Mouse (Mus musculus) hindbrain, embryonic 10.5 days (tissue): ENCODE data around the gene Sin3a. TPM values are rescaled to one million over a fixed set of nuclear protein-coding genes. Genes with fewer than 3 reads are reported as not detected.

Source experiments
- DNase-seq: peaks from one replicate; pipeline ENCODE4 v3.0.0-alpha.2; 2017; ENCODE audit warnings: low spot score
- H3K27ac ChIP-seq: fragments of 300-500 bp; sonication (generic); 2 replicates; pipeline ENCODE4 v1.5.1; 2016; ENCODE audit warnings: mild to moderate bottlenecking, moderate library complexity
- H3K27me3 ChIP-seq: fragments of 300-500 bp; sonication (generic); 2 replicates; pipeline ENCODE4 v1.6.1; 2016; ENCODE audit warnings: mild to moderate bottlenecking; ENCODE audit not compliant: poor library complexity, insufficient read depth, severe bottlenecking
- H3K36me3 ChIP-seq: fragments of 300-500 bp; sonication (generic); 2 replicates; pipeline ENCODE4 v1.6.1; 2016; ENCODE audit warnings: mild to moderate bottlenecking, moderate library complexity
- H3K4me1 ChIP-seq: fragments of 300-500 bp; sonication (generic); replicated peaks from 2 replicates; pipeline ENCODE4 v1.6.1; 2016; ENCODE audit warnings: mild to moderate bottlenecking
- H3K4me3 ChIP-seq: fragments of 300-500 bp; sonication (generic); 2 replicates; pipeline ENCODE4 v1.5.1; 2016; ENCODE audit warnings: mild to moderate bottlenecking, moderate library complexity
- H3K9me3 ChIP-seq: fragments of 300-500 bp; sonication (generic); 2 replicates; pipeline ENCODE4 v1.6.1; 2016; ENCODE audit warnings: mild to moderate bottlenecking, moderate library complexity
- WGBS: fragments of 180-500 bp; shearing (Covaris S2); methylation state at CpG from one replicate; pipeline ENCODE4 v1.1.7; 2016; 5-methylcytosine and 5-hydroxymethylcytosine counted together
- polyA plus RNA-seq: library from polyadenylated mRNA; unstranded; fragments of >200 nt; fragmentation: Nextera tagmentation; extraction: Ambion mirVana; gene quantifications from 2 replicates; pipeline ENCODE4 v1.2.1, GENCODE M21; 2016

The Sin3a gene
- polyA plus RNA-seq, 1 experiment from 2014 or later: 46.7 TPM

DNA sequence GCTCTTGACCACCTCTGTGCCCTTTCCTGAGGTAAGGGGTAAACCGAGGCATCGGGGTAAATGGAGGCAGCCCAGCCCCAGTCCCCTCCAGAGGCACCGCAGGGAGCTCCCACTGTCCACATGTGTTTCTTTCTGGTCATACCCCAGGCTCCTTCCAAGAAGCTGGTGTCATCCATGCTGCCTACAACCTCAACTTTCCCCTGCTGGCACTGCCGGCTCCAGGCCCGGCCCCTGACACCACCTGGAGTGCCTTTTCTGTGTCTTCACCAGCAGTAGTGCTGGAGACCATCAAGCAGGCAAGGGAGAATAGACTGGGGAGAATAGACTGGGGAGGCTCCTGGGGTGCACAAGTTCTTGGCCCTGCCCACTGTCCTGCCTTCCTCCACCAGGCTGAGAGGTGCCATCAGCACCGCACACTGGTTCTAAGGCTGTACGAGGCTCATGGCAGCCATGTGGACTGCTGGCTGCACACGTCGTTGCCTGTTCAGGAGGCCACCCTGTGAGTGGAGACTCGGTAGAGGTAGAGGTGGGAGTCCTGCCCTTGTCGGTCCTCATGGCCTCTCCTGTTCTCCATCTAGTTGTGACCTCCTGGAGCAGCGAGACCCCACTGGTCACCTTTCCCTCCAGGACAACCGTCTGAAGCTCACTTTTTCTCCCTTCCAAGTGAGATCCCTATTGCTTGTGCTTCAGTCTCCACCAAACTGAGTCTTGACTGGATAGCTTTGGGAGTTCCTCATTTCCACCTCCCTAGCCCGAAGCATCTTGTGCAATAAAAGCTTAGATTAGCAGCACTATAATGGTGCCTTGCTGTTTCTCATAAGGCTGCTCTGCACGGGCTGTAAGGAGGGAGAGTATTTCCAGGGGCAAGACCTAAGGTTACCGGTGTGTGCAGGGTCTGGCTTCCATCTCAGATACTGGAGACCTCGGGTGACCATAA, 69.8 kb downstream of the Sin3a start:
- peaks cover 83% of the 10 kb centered on the region for H3K36me3 ChIP-seq
- H3K4me1 ChIP-seq: peaks cover 7% of the 10 kb centered on the region
- no peaks in the 10 kb centered on the region for H3K9me3 ChIP-seq
- H3K27ac ChIP-seq: no peak overlapping the region
- no peak for DNase-seq
- 92% methylated on average over 17 of the region's 17 CpGs for WGBS
- H3K4me3 ChIP-seq: no peak overlapping the region
- H3K27me3 ChIP-seq: no peaks in the 10 kb centered on the region

DNA sequence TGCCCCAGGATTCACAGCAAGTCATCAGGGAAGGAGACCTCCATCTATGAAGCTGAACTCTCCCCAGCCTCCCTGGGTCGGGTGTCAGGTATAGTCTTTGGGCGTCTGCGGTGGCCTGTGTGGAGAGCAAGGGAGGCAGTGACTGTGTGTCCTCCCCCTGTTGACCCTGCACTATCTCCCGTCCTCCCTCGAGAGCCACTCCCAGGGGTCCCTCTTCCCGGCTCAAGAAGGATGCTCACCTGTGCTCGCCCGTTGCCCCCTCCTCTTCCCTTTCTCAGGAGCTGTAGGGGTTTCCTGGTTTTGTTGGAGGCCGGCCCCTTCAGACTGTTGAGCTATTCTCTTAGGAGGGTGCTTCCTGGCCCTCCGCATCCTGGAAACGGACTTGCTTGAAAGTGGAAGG, 71.4 kb downstream of the Sin3a start:
- WGBS: 89% methylated on average over 11 of the region's 11 CpGs
- no peaks in the 10 kb centered on the region for H3K27me3 ChIP-seq
- H3K27ac ChIP-seq: no peak overlapping the region
- DNase-seq: no peak
- H3K4me3 ChIP-seq: no peak overlapping the region
- peaks cover 68% of the 10 kb centered on the region for H3K36me3 ChIP-seq
- H3K4me1 ChIP-seq: peaks cover 17% of the 10 kb centered on the region
- no peaks in the 10 kb centered on the region for H3K9me3 ChIP-seq

DNA sequence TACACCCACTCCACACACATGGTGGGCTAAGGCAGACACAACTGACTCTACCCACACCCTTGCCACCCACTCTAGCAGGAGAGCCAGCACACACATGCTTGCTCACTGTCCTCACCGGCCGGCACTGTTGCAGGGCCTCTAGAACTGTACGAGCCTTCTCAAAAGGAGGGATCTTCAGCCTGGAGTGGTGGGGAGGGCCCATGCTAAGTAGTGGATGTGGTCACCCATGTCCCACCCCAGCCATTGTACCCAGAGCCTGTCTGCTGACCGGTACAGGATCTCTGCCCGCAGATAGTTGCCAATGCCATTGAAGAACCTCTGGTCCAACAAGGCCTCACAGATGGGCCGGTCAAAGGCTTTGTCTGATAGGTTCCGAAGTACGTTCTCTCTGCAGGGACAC, 73.0 kb downstream of the Sin3a start:
- H3K27ac ChIP-seq: no peak overlapping the region
- 94% methylated on average over 8 of the region's 8 CpGs for WGBS
- no peak for DNase-seq
- H3K27me3 ChIP-seq: no peaks in the 10 kb centered on the region
- H3K9me3 ChIP-seq: no peaks in the 10 kb centered on the region
- peaks cover 25% of the 10 kb centered on the region for H3K4me1 ChIP-seq
- H3K36me3 ChIP-seq: peaks cover 52% of the 10 kb centered on the region
- no peak overlapping the region for H3K4me3 ChIP-seq

DNA sequence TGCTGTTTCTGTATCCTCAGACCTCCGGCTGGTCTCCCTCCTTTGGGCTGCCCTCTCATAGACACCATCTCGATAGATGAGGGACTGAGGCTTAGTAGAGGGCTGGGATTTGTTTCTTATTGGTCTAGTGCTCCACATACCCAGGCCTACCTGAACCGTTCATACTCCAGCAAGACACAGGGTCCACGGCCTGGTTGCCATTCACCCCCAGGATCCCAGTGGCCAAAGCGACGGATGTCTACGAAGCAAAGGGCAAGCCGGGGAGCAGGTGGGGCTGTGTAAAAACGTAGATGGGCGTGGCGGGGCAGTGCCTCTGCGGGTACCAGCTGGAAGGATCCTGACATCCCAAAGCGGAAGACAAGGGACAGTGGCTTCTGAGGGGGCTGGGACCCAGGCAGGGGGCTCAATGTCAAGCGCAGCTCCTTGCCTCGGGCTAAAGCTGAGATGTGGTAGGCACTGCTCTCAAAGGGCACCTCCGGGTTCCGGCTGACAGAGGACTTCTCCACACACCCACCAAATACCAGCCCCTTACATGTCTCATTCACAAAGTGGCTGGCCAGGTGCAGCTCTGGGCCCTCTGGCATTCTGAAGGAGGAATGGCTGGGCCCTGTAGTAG, 74.7 kb downstream of the Sin3a start:
- WGBS: 89% methylated on average over 17 of the region's 17 CpGs
- no peak overlapping the region for H3K27ac ChIP-seq
- H3K4me3 ChIP-seq: no peak overlapping the region

DNA sequence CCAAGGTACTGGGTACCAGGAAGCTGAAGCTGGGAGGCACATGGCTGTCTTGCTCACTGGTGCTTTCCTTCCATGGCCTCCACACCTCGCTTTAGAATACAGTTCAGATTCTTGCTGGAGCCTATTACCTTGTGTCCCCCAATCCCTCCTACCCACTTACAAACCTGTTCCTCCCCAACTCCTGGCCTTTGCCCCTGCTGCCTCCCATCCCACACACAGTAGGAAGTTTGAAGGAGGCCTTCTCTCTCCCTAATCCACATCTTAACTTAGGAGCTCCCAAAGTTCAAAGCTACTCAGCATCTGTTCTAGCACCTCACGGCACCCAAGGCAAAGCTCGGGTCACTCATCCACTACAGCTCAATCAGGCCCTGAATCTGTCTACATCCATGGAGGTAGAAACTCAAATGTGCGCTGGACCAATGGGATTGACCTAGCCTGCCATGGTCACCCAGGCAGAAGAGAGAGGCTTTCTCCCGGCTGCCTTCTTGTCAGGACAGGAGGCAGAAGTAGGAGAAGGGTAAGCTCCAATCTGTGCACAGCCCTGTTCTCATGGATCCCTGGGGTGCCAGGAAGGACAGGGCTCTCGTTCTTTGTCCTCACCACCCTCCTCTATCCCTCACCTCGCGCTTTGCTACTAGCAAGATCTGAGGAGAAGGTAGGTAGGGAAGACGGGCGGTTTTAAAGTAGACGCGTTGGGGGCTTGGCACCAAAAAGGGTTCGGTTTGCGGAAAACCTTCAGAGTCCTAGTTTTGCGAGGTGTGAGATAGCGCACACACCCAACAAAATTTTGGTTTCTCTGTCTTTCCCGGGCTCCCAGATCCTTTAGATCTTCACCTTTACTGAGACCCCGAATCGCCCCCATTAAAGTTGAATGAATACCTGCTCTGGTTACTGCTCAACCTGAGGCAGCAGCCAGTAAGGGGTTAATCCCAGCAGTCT, 75.6 kb downstream of the Sin3a start:
- H3K27ac ChIP-seq: peak overlapping the region; percentile 89
- H3K9me3 ChIP-seq: no peaks in the 10 kb centered on the region
- no peak for DNase-seq
- peaks cover 25% of the 10 kb centered on the region for H3K4me1 ChIP-seq
- WGBS: 11% methylated on average over 19 of the region's 19 CpGs
- peak overlapping the region; percentile 62 for H3K4me3 ChIP-seq
- H3K36me3 ChIP-seq: peaks cover 25% of the 10 kb centered on the region
- H3K27me3 ChIP-seq: no peaks in the 10 kb centered on the region

More for the DNA sequence above, 74.7 kb downstream of the Sin3a start:
- peaks cover 25% of the 10 kb centered on the region for H3K4me1 ChIP-seq
- H3K36me3 ChIP-seq: peaks cover 34% of the 10 kb centered on the region
- DNase-seq: no peak
- no peaks in the 10 kb centered on the region for H3K27me3 ChIP-seq
- no peaks in the 10 kb centered on the region for H3K9me3 ChIP-seq

DNA sequence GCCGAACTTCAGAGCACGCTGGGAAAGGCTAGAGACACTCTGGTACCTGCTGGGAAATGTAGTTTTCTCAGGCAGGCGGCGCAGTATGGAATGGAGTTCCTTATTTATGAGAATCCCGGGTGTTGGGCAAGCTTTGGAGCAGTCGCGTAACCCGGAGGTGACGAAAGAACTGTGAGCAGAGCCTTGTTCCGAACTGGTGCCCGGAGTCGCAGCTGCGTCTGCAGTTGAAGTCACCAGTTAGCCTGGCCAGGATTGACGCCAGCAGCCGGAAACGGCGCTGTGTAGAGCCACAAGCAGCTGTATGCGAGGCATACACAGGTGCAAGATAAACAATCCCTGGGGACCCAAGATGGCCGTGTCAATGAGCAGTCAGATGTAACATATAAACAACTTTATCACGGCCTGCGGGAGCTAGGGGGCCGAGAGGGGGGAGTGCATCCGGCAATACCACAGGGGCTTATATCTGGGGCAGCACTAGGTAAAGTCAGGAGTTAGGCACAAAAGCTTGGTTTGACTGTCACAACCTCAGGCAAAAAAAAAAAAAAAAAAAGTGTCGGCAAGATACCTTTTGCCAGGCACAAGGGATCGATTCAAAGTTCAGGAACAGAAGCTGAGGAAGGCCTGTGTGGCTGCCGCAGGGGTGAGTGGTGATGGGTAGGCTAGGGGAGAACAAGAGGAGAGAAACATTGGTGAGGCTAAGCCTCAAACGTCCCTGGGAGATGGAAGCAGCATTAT, 76.5 kb downstream of the Sin3a start, which contains the start of gene Neil1:
TSS of gene Neil1 (minus strand) at position 162 of the 735 bp plus-strand sequence.
- H3K36me3 ChIP-seq: peaks cover 17% of the 10 kb centered on the region
- WGBS: 2% methylated on average over 27 of the region's 27 CpGs
- no peaks in the 10 kb centered on the region for H3K27me3 ChIP-seq

DNA sequence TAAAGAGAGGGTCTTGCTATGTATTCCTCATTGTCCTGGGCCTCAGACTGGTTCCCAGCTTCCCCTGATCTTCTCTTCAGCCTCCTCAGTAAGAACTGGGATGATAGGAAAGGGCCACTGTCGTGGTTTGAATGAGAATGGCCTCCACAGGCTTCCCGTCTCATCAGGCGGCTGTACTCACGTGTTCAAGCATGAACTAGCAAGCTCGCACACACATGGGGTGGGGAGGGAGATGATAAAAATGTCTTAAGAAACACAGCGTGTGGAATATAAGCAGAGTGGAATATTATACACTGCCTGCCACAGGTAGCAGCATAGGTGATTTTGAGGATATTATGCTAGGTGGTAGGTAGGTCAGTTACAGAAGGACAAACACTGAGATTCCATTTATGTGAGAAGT, 77.2 kb downstream of the Sin3a start:
- H3K4me3 ChIP-seq: peak overlapping the region; percentile 62
- peaks cover 25% of the 10 kb centered on the region for H3K4me1 ChIP-seq
- no peak for DNase-seq
- H3K36me3 ChIP-seq: peaks cover 10% of the 10 kb centered on the region
- 71% methylated on average over 6 of the region's 6 CpGs for WGBS
- H3K27ac ChIP-seq: peak overlapping the region; percentile 89
- H3K27me3 ChIP-seq: no peaks in the 10 kb centered on the region
- no peaks in the 10 kb centered on the region for H3K9me3 ChIP-seq

More for the DNA sequence above, 76.5 kb downstream of the Sin3a start, which contains the start of gene Neil1:
- Histone ChIP-seq H3K27ac (peak within 1 kb of the TSS; percentile 89), H3K4me3 (peak within 1 kb of the TSS; percentile 62), H3K4me1 (peaks cover 25% of the 10 kb centered on the region), H3K9me3 (no peaks in the 10 kb centered on the region)
- peak; percentile 88 for DNase-seq

DNA sequence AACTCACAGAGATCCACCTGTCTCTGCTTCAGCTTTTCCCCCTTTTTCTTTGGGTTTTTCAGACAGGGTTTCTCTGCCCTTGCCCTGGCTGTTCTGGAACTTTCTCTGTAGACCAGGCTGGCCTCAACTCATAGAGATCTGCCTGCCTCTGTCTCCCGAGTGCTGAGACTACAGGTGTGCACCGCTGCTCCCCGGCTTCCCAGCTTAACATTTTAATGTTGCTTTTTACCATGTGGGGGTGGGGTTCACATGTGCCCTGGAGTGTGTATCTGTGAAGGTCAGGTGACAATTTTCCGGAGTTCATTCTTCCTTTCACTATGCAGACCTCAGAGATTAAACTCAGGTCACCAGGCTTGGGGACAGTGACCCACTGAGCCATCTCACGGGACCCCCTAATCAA, 78.4 kb downstream of the Sin3a start:
- Histone ChIP-seq H3K27me3 (no peaks in the 10 kb centered on the region), H3K9me3 (no peaks in the 10 kb centered on the region), H3K4me3 (no peak overlapping the region), H3K27ac (no peak overlapping the region), H3K36me3 (peaks cover 4% of the 10 kb centered on the region), H3K4me1 (peaks cover 25% of the 10 kb centered on the region)
- WGBS: 83% methylated on average over 5 of the region's 5 CpGs
- DNase-seq: no peak

DNA sequence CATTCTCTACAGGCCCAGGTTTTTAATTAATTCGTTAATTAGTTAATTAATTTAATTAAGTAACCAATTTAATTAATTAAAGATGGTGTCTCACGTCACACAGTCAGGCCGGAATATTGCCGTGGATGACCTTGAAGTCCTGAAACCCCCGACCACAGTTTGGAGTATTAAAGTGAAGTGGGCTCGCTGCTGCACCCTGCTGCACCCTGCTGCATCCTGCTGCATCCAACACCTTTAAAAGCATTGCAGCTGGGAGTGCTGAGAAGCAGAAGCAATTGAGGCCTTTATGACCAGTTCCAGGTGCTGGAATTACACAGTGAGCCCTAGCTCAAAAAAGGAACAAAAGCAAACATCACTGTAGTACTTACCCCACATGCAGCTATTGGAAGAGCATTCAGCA, 80.5 kb downstream of the Sin3a start:
- H3K4me1 ChIP-seq: peaks cover 27% of the 10 kb centered on the region
- no peak for DNase-seq
- H3K9me3 ChIP-seq: no peaks in the 10 kb centered on the region
- no peaks in the 10 kb centered on the region for H3K27me3 ChIP-seq
- 53% methylated on average over 6 of the region's 6 CpGs for WGBS
- no peak overlapping the region for H3K4me3 ChIP-seq
- no peak overlapping the region for H3K27ac ChIP-seq
- H3K36me3 ChIP-seq: peaks cover 14% of the 10 kb centered on the region

DNA sequence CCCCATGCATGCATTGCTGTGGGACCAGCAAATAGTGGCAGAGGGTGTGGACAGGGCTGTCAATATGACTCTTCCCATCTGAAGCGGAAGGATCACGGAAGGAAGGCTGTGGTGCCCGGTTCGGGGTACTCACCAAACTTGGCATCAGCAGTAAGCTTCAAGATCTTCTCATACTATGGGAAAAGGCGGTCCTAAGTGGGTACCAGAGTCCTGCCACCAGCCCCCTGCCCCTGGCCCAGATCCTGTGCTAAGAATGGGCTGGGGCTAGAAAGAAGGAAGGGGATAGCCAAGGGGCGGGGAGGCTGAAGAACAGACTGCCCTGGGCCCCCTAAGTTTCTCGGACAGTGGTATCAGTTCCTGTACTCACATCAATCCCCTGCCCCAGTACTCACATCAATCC, 84.5 kb downstream of the Sin3a start:
- DNase-seq: no peak
- Histone ChIP-seq H3K27me3 (0 out of 2 replicates have a peak, but pooled peaks cover 5% of the 10 kb centered on the region), H3K4me3 (no peak overlapping the region), H3K27ac (no peak overlapping the region), H3K36me3 (peaks cover 14% of the 10 kb centered on the region), H3K4me1 (peaks cover 20% of the 10 kb centered on the region), H3K9me3 (no peaks in the 10 kb centered on the region)
- WGBS: 96% methylated on average over 7 of the region's 7 CpGs

DNA sequence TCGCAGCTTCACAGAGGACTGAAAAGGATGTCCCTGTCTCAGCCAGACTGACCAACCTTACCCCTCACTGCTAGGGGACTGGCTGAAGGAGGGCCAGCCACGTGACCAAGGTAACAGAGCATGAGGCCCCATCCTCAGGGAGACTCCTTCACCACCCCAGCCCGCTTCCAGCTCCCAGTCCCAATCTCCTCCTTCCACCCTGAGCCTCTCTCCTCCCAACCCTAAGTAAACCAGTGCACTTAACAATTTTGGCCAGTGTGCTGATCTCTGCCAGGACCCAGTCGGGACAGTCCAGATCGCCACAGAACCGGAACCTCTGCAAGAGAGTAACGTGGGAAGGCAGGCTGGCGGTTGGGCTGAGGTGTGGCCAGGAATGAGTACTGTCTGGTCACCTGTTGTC, 85.0 kb downstream of the Sin3a start:
- 90% methylated on average over 8 of the region's 8 CpGs for WGBS
- DNase-seq: no peak
- Histone ChIP-seq H3K27me3 (0 out of 2 replicates have a peak, but pooled peaks cover 5% of the 10 kb centered on the region), H3K4me1 (peaks cover 20% of the 10 kb centered on the region), H3K36me3 (peaks cover 14% of the 10 kb centered on the region), H3K9me3 (no peaks in the 10 kb centered on the region), H3K27ac (no peak overlapping the region), H3K4me3 (peak overlapping the region; percentile 87; the same call in 1 of the 2 replicates)

DNA sequence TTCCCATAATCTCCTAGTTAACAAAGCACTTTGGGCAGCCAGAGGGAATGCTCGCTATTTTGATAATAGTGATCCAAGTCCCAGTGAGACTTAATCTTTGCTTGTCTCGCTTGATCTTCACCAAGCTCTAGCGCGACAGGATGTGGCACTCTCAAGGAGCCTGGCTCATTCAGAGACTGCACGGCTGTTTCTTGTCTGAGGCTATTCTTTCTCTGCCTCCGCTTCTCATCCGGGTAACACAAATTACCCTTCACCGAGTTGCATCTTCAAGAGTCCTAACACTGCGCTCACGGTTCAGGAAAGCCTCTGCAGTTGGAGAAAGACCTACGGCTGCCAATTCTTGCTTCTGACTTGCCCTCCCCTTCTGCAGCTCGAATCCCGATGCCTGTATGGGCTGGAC, 85.7 kb downstream of the Sin3a start:
- Histone ChIP-seq H3K4me3 (peak overlapping the region; percentile 87), H3K27me3 (0 out of 2 replicates have a peak, but pooled peaks cover 5% of the 10 kb centered on the region), H3K9me3 (no peaks in the 10 kb centered on the region), H3K4me1 (peaks cover 20% of the 10 kb centered on the region), H3K27ac (peak overlapping the region; percentile 83), H3K36me3 (peaks cover 14% of the 10 kb centered on the region)
- 38% methylated on average over 13 of the region's 13 CpGs for WGBS
- no peak for DNase-seq
